Mouse (Mus musculus): ENCODE measurements around the gene Grk1. TPM values are rescaled to one million over a fixed set of nuclear protein-coding genes. Genes with fewer than 3 reads are reported as not detected.

Gene Grk1
- polyA plus RNA-seq (2021; fragmentation: Nextera tagmentation), result not detected in 2 replicates
- long read RNA-seq, experiment 1, result 0 reads
- long read RNA-seq, experiment 2, result 0 reads

GRCm38 (mm10) chr8:13404666-13405131 is at the start of gene Grk1:
Gene Grk1 (plus strand): TSS chr8:13405081.

GRCm38 (mm10) chr8:13396725-13397124 is 8.2 kb upstream of the Grk1 start, which contains the start of gene Atp4b:
Gene Atp4b (minus strand): TSS chr8:13396825.

GRCm38 (mm10) chr8:13434889-13435288 is 30.0 kb downstream of the Grk1 start, which contains the start of gene Tmem255b:
Gene Tmem255b (plus strand): TSS chr8:13435189.

Other genes with a start within 250 kb of the Grk1 start
- gene Lamp1, start 245.9 kb upstream of the Grk1 start, polyA plus RNA-seq (2021; fragmentation: Nextera tagmentation), result 67.3 and 368 TPM in 2 replicates
- gene Grtp1, start 204.5 kb upstream of the Grk1 start, polyA plus RNA-seq (2021; fragmentation: Nextera tagmentation), result 3.8 and 3.9 TPM in 2 replicates
- 0.39 and 0.49 TPM in 2 replicates for gene Adprhl1, start 150.9 kb upstream of the Grk1 start, polyA plus RNA-seq (2021; fragmentation: Nextera tagmentation)
- 24.7 and 25.8 TPM in 2 replicates for gene Dcun1d2, start 117.0 kb upstream of the Grk1 start, polyA plus RNA-seq (2021; fragmentation: Nextera tagmentation)
- gene Tmco3, start 116.9 kb upstream of the Grk1 start, polyA plus RNA-seq (2021; fragmentation: Nextera tagmentation), result 21.1 and 36.1 TPM in 2 replicates
- gene Tfdp1, start 66.3 kb upstream of the Grk1 start, polyA plus RNA-seq (2021; fragmentation: Nextera tagmentation), result 29.3 and 38.2 TPM in 2 replicates
- not detected in 2 replicates for gene Atp4b, start 8.3 kb upstream of the Grk1 start, polyA plus RNA-seq (2021; fragmentation: Nextera tagmentation)
- 4.7 and 4.9 TPM in 2 replicates for gene Tmem255b, start 30.1 kb downstream of the Grk1 start, polyA plus RNA-seq (2021; fragmentation: Nextera tagmentation)
- gene Gas6, start 89.4 kb downstream of the Grk1 start, polyA plus RNA-seq (2021; fragmentation: Nextera tagmentation), result 40.6 and 41.2 TPM in 2 replicates
- not detected in 2 replicates for gene 1700029H14Rik, start 157.4 kb downstream of the Grk1 start, polyA plus RNA-seq (2021; fragmentation: Nextera tagmentation)

All from left cerebral cortex, adult 6 months (tissue).